Mouse (Mus musculus): Measurements from ENCODE around the gene Lrrk1.

Lrrk1 gene

GRCm38 (mm10) chr7:66340044-66340443 is 48.1 kb downstream of the Lrrk1 start:
- no peak for DNase-seq (ENCODE audit: low spot score in 2 of 2)

- DNase-seq (ENCODE audit: low spot score in 2 of 2): no peak
These were observed 48.5 kb downstream of the Lrrk1 start for GRCm38 (mm10) chr7:66339625-66340024.

- no peak for DNase-seq (ENCODE audit: low spot score in 2 of 2)
These were observed 51.2 kb downstream of the Lrrk1 start for GRCm38 (mm10) chr7:66336955-66337354.

- DNase-seq (ENCODE audit: low spot score in 2 of 2): no peak
These were observed 54.1 kb downstream of the Lrrk1 start for GRCm38 (mm10) chr7:66333906-66334500.

GRCm38 (mm10) chr7:66332340-66332739 is 55.8 kb downstream of the Lrrk1 start:
- DNase-seq (ENCODE audit: low spot score in 2 of 2): no peak

- no peak for DNase-seq (ENCODE audit: low spot score in 2 of 2)
These were observed 57.5 kb downstream of the Lrrk1 start for GRCm38 (mm10) chr7:66330610-66331009.

GRCm38 (mm10) chr7:66327516-66327915 is 60.6 kb downstream of the Lrrk1 start:
- no peak for DNase-seq (ENCODE audit: low spot score in 2 of 2)

GRCm38 (mm10) chr7:66325419-66326053 is 62.6 kb downstream of the Lrrk1 start:
- no peak for DNase-seq (ENCODE audit: low spot score in 2 of 2)

GRCm38 (mm10) chr7:66323252-66324015 is 64.7 kb downstream of the Lrrk1 start:
- no peak for DNase-seq (ENCODE audit: low spot score in 2 of 2)

- DNase-seq (ENCODE audit: low spot score in 2 of 2): no peak
These were observed 67.2 kb downstream of the Lrrk1 start for GRCm38 (mm10) chr7:66320996-66321395.

GRCm38 (mm10) chr7:66318147-66318546 is 70.0 kb downstream of the Lrrk1 start:
- DNase-seq (ENCODE audit: low spot score in 2 of 2): no peak

GRCm38 (mm10) chr7:66310670-66311656 is 77.2 kb downstream of the Lrrk1 start:
- DNase-seq (ENCODE audit: low spot score in 2 of 2): no peak

- peak; percentile 17 to 50 for DNase-seq (ENCODE audit: low spot score in 2 of 2)
These were observed 78.0 kb downstream of the Lrrk1 start for GRCm38 (mm10) chr7:66309950-66310669.

GRCm38 (mm10) chr7:66309240-66309949 is 78.8 kb downstream of the Lrrk1 start:
- no peak for DNase-seq (ENCODE audit: low spot score in 2 of 2)

- no peak for DNase-seq (ENCODE audit: low spot score in 2 of 2)
These were observed 79.4 kb downstream of the Lrrk1 start for GRCm38 (mm10) chr7:66308581-66309239.

- no peak for DNase-seq (ENCODE audit: low spot score in 2 of 2)
These were observed 80.4 kb downstream of the Lrrk1 start for GRCm38 (mm10) chr7:66307791-66308190.

- DNase-seq (ENCODE audit: low spot score in 2 of 2): no peak
These were observed 82.4 kb downstream of the Lrrk1 start for GRCm38 (mm10) chr7:66305714-66306198.

GRCm38 (mm10) chr7:66304993-66305713 is 83.0 kb downstream of the Lrrk1 start:
- DNase-seq (ENCODE audit: low spot score in 2 of 2): no peak

All from right cerebral cortex, postnatal 36 days (tissue).